Mouse (Mus musculus): ENCODE results near the gene Gpr62. TPM values are rescaled to one million over a fixed set of nuclear protein-coding genes. Genes with fewer than 3 reads are reported as not detected.
A peak's percentile ranks its signal among the peaks of the same experiment; 100 is the strongest.

Gene Gpr62
- total RNA-seq, 2 experiments from 2014 or later: 0.15 TPM; not detected in 1

DNA sequence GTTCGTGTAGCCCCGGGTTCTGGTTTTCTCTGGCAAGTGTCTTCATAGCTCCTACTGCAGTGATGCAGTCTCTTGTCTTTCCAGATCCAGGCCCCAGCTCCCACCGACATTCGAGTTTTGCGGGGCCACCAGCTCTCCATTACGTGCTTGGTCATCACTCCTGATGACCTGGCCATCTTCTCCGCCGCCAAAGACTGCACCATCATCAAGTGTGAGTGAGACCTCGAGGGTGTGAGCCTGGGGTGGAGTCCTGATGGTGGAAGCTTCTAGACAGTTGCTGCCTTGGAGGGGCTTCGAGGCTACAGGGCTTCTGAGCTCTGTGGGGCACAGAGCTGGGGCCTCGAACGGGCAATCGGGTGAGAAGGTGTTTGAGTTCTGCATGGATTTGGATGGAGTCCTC lies 15.9 kb upstream of the Gpr62 start:
- Histone ChIP-seq H3K4me3 (no peak overlapping the region), H3K27ac (no peak overlapping the region)
- intact Hi-C loops (cut with DNase I): no loop called here
- no peak for DNase-seq
- TF ChIP-seq CTCF (IDR thresholded peaks at IDR 0.05): no peak

DNA sequence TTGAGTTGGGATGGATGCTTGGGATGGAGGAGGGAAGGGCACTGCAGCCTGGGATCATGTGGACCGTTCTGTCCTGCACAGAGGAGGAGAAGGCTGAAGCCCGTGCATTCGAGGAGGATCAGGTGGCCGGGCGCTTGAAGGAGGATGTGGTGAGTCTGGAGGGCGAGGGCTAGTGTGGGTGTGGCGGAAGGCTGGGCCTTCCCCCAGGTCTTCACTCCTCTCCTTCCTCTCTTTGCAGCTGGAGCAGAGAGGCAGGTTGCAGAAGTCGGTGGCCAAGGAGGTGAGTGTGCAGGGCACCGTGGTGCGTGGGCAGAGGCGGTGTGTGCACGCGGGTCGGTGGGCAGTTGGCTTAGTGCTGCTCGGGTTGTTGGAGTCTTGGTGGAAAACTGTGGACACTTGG lies 15.3 kb upstream of the Gpr62 start:
- intact Hi-C loops (cut with DNase I): no loop called here
- H3K4me3 ChIP-seq: no peak overlapping the region
- DNase-seq: peak; percentile 16
- H3K27ac ChIP-seq: no peak overlapping the region
- TF ChIP-seq CTCF (IDR thresholded peaks at IDR 0.05): no peak

DNA sequence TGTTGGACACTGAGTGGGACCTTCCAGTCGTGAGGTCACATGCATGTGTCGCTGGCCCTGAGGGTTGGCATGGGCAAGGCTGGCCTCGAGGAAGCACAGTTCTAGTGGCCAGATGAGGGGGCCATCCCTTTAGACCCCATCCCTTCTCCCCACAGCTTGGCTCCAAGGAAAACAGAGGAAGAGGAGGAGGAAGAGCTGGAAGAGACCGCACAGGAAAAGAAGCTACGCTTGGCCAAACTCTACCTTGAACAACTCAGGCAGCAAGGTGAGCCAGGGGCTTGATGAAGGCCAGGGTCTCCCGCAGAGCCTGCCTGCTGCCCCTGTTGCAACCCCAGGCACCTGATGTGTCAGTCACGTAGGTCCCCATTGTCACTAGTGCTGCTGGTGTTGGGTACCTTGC lies 14.8 kb upstream of the Gpr62 start:
- TF ChIP-seq CTCF (IDR thresholded peaks at IDR 0.05): no peak
- intact Hi-C loops (cut with DNase I): no loop called here
- Histone ChIP-seq H3K27ac (no peak overlapping the region), H3K4me3 (no peak overlapping the region)
- DNase-seq: peak; percentile 11

DNA sequence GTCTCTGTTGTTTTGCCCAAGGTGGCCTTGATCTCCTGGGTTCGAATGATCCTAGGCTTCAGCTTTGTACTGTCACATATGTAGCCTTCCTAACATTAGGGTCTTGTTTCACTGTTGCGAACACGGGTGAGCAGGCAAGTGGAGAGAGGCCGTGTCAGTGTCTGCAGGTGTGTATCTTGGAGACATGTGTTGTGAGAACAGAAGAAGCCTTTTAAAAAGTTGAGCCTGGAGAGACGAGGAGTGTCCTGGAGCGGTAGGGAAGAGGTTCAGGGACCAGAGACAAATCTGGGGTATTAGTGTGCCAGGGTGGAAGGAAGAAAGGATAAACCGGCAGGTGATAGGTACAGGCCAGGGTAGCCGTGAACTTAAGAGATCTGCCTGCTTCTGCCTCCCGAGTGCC lies 12.4 kb upstream of the Gpr62 start:
- peak; percentile 10 for DNase-seq
- intact Hi-C loops (cut with DNase I): loop anchor here (5.0 kb wide), 2 partner anchors 111 to 171 kb away; partner anchors contain the start of gene Dusp7
- Histone ChIP-seq H3K27ac (no peak overlapping the region), H3K4me3 (peak overlapping the region; percentile 78)
- no peak for TF ChIP-seq CTCF (IDR thresholded peaks at IDR 0.05)

DNA sequence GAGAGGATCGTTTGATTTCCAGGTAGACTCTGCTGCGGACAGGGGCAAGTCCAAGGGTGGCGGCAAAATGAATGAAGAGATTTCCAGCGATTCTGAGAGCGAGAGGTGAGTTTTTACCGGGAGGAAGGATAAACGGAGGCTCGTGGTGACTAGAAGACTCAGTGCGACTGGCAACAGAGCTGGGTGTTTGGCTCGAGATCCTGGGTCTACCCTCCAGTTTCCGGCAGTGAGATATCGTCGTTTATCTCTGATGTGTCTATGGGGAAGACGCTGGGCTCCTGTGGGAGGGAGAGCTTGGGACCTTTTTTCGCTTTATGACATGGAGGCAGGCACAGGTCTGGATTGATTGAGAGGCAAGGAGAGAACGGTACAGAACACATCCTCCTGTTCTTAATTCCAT lies 11.9 kb upstream of the Gpr62 start:
- peak overlapping the region; percentile 94 for H3K27ac ChIP-seq
- peak overlapping the region; percentile 78 for H3K4me3 ChIP-seq
- no peak for TF ChIP-seq CTCF (IDR thresholded peaks at IDR 0.05)
- no peak for DNase-seq
- intact Hi-C loops (cut with DNase I): loop anchor here (2.0 to 5.0 kb wide), 5 partner anchors 49 to 197 kb away; partner anchors contain the start of genes Dusp7, Poc1a and Rpl29

DNA sequence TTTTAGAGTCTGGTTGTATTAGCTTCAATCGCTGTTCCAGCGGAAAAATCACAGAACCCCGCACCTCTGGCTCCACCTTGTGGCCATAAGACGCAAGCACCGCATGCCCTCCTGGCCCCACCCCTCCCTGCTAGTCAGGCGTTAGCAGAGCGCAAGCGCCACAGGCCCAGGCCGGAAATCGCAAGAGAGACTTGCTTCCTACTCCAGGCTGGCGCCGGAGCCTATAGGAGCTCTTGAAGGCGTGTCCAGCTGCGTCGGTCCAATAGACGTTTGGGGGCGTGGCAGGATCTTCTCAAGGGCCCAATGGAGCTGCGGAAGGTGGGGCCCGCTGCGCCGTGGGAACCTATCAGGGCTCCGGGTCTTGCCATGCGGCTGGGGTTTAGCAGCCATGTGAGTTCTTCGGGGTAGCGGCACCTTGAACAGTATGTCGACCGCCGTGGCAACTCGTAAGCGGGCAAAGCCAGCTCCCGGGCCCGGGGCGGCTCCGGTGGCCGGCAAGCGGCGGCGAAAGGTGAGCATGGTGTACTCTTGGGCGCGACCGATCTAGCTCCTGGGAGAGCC lies 11.3 kb upstream of the Gpr62 start, which contains the start of gene Parp3:
Gene Parp3 (minus strand): TSS at position 26 of the 561 bp plus-strand sequence.
- TF ChIP-seq CTCF (IDR thresholded peaks at IDR 0.05): no peak; the same call in 1 of the 2 replicates
- peak within 1 kb of the TSS; percentile 96 for H3K27ac ChIP-seq
- intact Hi-C loops (cut with DNase I): loop anchor here (2.0 to 5.0 kb wide), 5 partner anchors 48 to 196 kb away; partner anchors contain the start of genes Dusp7, Poc1a and Rpl29
- peak within 1 kb of the TSS; percentile 78 for H3K4me3 ChIP-seq
- peak; percentile 99 for DNase-seq

DNA sequence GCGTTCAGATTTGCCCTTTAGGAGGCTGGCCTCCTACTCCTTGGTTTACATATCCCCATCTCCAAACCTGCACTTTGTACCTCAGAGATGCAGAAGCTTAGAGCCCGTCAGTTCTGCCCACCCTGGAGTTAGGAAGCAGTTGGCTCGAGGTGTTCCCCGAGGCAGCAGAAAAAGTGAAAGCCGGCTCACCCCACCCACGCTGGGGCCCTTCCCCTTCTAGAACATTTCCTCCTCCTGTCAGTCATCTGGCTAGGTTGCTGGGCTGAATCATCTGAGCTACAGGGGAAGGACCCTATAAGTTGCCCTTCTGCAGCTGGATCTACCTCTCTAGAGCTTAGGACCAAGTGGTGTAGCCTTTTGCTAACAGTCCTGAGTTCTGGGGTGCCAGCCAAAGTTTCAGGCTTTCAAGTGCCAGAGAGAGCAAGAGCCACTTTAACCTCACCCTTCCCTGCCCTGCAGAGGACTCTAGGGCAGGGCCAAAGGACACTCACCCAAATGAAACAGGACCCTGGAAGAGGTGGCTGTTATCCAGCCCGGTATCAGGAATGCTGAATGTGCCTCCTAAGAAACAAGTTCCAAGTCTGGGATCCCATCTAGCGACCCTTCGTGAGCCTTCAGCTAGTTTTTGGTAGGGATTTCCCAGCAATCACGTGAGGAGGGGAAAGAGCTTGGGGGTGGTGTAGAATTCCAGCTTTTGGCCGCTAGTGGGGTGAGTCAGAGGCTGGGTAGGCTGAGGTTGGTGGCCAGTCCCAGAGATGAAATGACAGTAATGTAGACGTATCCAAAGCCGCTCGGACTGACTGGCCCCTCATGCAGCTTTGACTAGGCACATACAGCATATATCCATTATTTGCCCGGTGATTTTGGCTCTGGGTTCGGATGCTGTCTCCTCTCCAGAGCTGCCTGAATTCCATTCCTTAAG lies 10.5 kb upstream of the Gpr62 start:
- intact Hi-C loops (cut with DNase I): loop anchor here (2.0 to 5.0 kb wide), 5 partner anchors 47 to 195 kb away; partner anchors contain the start of genes Dusp7, Poc1a and Rpl29

DNA sequence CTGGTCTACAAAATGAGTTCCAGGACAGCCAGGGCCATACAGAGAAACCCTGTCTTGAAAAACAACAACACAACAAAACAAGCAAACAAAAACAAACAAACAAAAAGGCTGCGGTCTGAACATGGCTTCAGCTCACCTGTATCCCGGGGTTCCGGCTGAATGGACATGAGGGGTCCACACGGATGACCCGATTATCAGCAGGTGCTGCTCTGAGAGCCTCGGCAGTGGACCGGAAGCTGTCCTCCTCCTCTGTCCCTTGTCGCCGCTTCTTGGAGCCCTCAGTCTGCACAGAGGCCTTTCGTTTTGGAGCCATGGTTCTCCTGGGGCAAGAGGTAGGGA lies 9.9 kb upstream of the Gpr62 start, which contains the start of gene Rrp9:
Gene Rrp9 (plus strand): TSS at position 301 of the 339 bp plus-strand sequence.
- intact Hi-C loops (cut with DNase I): loop anchor here (1.0 to 5.0 kb wide), 6 partner anchors 27 to 195 kb away; partner anchors contain the start of genes Dusp7, Poc1a and Rpl29
- no peak for TF ChIP-seq CTCF (IDR thresholded peaks at IDR 0.05)
- peak; percentile 44 for DNase-seq

More for the DNA sequence above, 10.5 kb upstream of the Gpr62 start:
- Histone ChIP-seq H3K4me3 (peak overlapping the region; percentile 76), H3K27ac (peak overlapping the region; percentile 96)
- no peak for TF ChIP-seq CTCF (IDR thresholded peaks at IDR 0.05)
- DNase-seq: peak; percentile 85

DNA sequence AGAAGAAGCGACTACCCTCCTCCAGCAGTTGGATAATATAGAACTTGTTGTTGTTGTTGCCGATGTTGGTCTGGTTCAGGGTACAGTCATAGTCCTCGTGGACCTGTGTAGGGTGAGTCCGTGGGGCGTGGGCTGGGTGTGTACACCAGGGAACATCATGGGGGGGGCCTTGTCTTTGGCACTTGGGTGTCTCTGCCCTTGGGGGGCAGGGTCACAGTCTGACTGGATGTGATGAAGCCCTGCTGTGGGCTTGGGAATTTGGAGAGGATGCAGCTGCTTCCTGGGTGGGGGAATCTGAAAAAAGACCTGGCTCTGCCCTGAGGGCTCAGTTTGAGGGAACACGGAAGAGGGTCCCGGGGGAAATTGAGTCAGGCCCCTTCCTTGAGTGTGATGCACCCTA lies 9.3 kb upstream of the Gpr62 start:
- H3K4me3 ChIP-seq: peak overlapping the region; percentile 76
- peak overlapping the region; percentile 96 for H3K27ac ChIP-seq
- peak; percentile 66 for DNase-seq
- intact Hi-C loops (cut with DNase I): loop anchor here (1.0 to 5.0 kb wide), 3 partner anchors 27 to 168 kb away; partner anchors contain the start of gene Dusp7
- no peak for TF ChIP-seq CTCF (IDR thresholded peaks at IDR 0.05)

More for the DNA sequence above, 9.9 kb upstream of the Gpr62 start, which contains the start of gene Rrp9:
- peak within 1 kb of the TSS; percentile 96 for H3K27ac ChIP-seq
- H3K4me3 ChIP-seq: peak within 1 kb of the TSS; percentile 76

DNA sequence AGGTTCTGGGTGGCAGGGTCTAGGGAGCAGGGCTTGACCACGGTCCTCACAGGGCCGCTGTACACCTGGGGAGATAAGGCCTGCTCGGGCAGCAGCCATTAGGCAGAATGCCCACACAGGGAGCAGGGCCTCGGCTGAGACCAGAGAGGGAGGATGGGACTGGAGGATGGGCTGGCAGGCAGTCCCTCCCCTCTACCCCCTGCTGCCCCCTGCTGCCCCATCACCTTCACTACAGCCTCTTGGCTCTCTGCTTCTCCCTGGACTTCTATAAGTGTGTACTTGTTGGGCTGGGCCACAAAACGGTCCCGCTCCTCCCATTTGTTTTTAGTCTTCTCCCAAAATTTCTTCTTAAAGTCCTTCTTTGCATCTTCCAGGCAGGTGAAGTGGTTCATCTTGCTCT lies 8.7 kb upstream of the Gpr62 start:
- peak; percentile 79 for TF ChIP-seq CTCF (IDR thresholded peaks at IDR 0.05)
- Histone ChIP-seq H3K4me3 (peak overlapping the region; percentile 76), H3K27ac (peak overlapping the region; percentile 96)
- intact Hi-C loops (cut with DNase I): no loop called here
- DNase-seq: peak; percentile 83

DNA sequence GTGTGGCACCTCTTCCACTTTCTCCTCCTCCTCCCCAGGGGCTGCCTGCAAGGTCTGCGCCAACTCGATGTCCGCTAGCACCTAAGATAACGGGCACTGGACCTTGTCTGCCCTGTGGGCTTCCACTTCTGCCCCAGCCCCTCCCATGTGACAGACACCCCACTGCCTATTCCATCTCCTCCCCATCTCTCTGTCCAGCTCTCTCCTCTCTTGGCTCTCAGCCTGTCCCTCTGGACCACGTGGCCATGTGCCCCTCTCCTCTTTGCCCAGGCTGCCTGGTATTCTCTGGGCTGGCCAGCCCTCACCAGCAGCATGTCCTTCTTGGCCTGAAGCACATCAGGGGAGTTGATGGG lies 8.0 kb upstream of the Gpr62 start:
- no peak for DNase-seq
- Histone ChIP-seq H3K27ac (peak overlapping the region; percentile 96), H3K4me3 (peak overlapping the region; percentile 76)
- intact Hi-C loops (cut with DNase I): no loop called here
- TF ChIP-seq CTCF (IDR thresholded peaks at IDR 0.05): no peak

DNA sequence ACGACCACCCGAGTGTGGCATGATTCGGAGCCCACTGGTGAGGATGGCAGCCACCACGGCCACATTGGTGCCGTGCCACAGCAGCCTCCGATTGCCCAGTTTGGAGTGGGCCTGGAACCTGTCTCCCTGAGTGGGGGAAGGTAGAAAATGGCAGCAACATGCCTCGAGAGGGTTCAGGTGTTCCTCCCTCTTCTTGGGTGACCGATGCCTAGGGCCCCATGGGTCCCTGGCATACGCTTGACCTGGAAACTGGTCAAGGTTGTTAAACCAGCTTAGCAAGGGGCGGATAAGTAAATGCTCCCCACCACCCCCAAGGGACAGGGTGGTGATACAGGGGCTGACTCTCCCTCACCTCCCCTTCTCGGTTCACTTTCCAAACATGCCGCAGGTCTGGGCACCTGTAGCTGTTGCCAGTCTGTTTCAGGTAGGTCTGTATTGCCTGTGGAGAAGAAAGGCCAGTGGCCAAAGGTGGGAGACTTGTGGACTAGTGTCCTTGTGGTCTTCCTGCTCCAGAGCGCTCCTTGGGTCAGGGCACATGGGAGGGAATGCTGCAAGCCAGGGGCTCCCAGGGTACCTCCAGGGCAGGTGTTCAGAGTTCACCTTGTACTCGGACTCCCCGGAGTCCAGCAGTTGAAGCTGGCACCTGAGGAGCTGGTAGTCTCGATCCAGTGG lies 7.5 kb upstream of the Gpr62 start:
- DNase-seq: peak; percentile 43
- no peak for TF ChIP-seq CTCF (IDR thresholded peaks at IDR 0.05)
- peak overlapping the region; percentile 76; the same call in 1 of the 2 replicates for H3K4me3 ChIP-seq
- intact Hi-C loops (cut with DNase I): no loop called here
- H3K27ac ChIP-seq: peak overlapping the region; percentile 96
